Mouse (Mus musculus) embryonic facial prominence, embryonic 11.5 days (tissue): ENCODE data around the gene Grin3b. TPM values are rescaled to one million over a fixed set of nuclear protein-coding genes. Genes with fewer than 3 reads are reported as not detected.
A peak's percentile ranks its signal among the peaks of the same experiment; 100 is the strongest.

Experiments
- ATAC-seq: fragments of 200-750 bp; cut with Nextera tagmentation; replicated peaks from 2 replicates; pipeline ENCODE4 v1.8.0; 2017; ENCODE audit warnings: low read depth; ENCODE audit not compliant: insufficient number of reproducible peaks, low FRiP score, low TSS enrichment
- DNase-seq: peaks from one replicate; pipeline ENCODE4 v3.0.0-alpha.2; 2015; ENCODE audit warnings: low spot score
- H3K27ac ChIP-seq: fragments of 300-500 bp; sonication (generic); replicated peaks from 2 replicates; pipeline ENCODE4 v1.5.1; 2014; ENCODE audit warnings: mild to moderate bottlenecking, low read depth, low read length, control low read depth
- H3K27me3 ChIP-seq: fragments of 300-500 bp; sonication (generic); 2 replicates; pipeline ENCODE4 v1.6.1; 2014; ENCODE audit warnings: mild to moderate bottlenecking, low read length, moderate library complexity, mixed read lengths; ENCODE audit not compliant: control insufficient read depth, insufficient read depth
- H3K36me3 ChIP-seq: fragments of 300-500 bp; sonication (generic); replicated peaks from 2 replicates; pipeline ENCODE4 v1.6.1; 2014; ENCODE audit warnings: low read depth, mild to moderate bottlenecking, low read length, moderate library complexity, mixed read lengths; ENCODE audit not compliant: control insufficient read depth, insufficient read depth
- H3K4me1 ChIP-seq: fragments of 300-500 bp; sonication (generic); 2 replicates; pipeline ENCODE4 v1.6.1; 2014; ENCODE audit warnings: low read length, mixed read lengths; ENCODE audit not compliant: control insufficient read depth, insufficient read depth
- H3K4me2 ChIP-seq: fragments of 300-500 bp; sonication (generic); 2 replicates; pipeline ENCODE4 v1.6.1; 2014; ENCODE audit warnings: low read depth, mild to moderate bottlenecking, control low read depth, low read length, moderate library complexity
- H3K4me3 ChIP-seq: fragments of 300-500 bp; sonication (generic); 2 replicates; pipeline ENCODE4 v1.5.1; 2014; ENCODE audit warnings: low read depth, low read length, control low read depth
- H3K9ac ChIP-seq: fragments of 300-500 bp; sonication (generic); replicated peaks from 2 replicates; pipeline ENCODE4 v1.6.1; 2014; ENCODE audit warnings: mild to moderate bottlenecking, control low read depth, low read length
- H3K9me3 ChIP-seq: fragments of 300-500 bp; sonication (generic); replicated peaks from 2 replicates; pipeline ENCODE4 v1.6.1; 2016; ENCODE audit warnings: mild to moderate bottlenecking, low read length, inconsistent platforms, mixed read lengths; ENCODE audit not compliant: control insufficient read depth
- WGBS: fragments of 180-500 bp; shearing (Covaris S2); extraction: QIAGEN DNeasy Blood & Tissue Kit; methylation state at CpG from one replicate; pipeline ENCODE4 v1.1.7; 2014; 5-methylcytosine and 5-hydroxymethylcytosine counted together
- polyA plus RNA-seq: library from polyadenylated mRNA; unstranded; fragments of >200 nt; fragmentation: Nextera tagmentation; extraction: Ambion mirVana; gene quantifications from 2 replicates; pipeline ENCODE4 v1.2.1, GENCODE M21; 2014

Gene Grin3b
- polyA plus RNA-seq, 1 experiment from 2014 or later = 0.21 TPM

DNA sequence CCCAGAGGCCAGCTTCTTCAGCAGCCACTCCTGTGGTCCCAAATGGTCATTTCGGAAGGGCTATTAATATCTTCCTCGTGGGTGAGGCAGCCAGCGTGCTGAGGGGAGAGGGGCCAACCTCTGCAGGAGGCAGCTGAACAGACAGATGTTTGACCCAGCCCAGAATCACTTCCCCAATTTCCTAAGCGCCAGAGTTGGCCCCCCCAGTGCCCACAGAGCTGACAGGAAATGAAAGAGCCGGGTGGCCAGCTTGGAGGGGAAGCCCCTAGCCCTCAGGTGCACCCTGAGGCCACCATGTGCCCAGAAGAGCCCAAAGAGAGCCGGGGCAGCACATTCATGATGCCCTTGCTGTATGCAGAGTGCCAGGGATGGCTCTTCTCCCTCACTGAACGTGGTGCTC lies 29.8 kb upstream of the Grin3b start:
- Histone ChIP-seq H3K4me1 (peaks cover 5% of the 10 kb centered on the region; the same call in 1 of the 2 replicates), H3K9ac (no peak overlapping the region), H3K27me3 (no peaks in the 10 kb centered on the region), H3K36me3 (no peaks in the 10 kb centered on the region), H3K9me3 (no peaks in the 10 kb centered on the region), H3K4me3 (no peak overlapping the region), H3K27ac (no peak overlapping the region), H3K4me2 (no peak overlapping the region)
- ATAC-seq = no peak
- no peak for DNase-seq
- 64% methylated on average over 7 of the region's 7 CpGs for WGBS

DNA sequence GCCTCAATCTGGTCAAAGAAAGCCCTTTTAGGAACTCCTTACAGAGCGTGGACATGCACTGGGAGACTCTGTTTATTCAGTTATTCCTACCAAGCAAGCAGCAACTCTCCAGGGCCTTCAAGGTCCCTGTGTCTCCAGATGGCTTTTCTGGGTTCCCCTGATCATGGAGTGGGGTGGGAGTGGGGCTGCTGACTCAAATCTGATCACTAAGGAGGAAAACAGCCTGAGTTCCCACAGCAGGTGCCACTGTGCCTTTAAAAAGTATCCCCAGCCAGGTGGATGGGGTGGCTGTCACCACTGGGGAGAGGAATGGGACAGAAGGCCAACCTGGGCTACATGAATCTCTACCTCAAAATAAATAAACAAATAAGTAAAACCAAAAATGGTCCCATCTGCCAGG lies 27.5 kb upstream of the Grin3b start:
- H3K9me3 ChIP-seq = no peaks in the 10 kb centered on the region
- 91% methylated on average over 1 of the region's 1 CpGs for WGBS
- no peaks in the 10 kb centered on the region for H3K36me3 ChIP-seq
- DNase-seq (no peak), ATAC-seq (no peak)
- H3K9ac ChIP-seq = no peak overlapping the region
- H3K4me1 ChIP-seq = peaks cover 14% of the 10 kb centered on the region
- no peak overlapping the region for H3K4me3 ChIP-seq
- no peaks in the 10 kb centered on the region for H3K27me3 ChIP-seq
- H3K27ac ChIP-seq = no peak overlapping the region
- no peak overlapping the region for H3K4me2 ChIP-seq

GRCm38 (mm10) chr10:79943471-79943901 lies 27.0 kb upstream of the Grin3b start:
- H3K36me3 ChIP-seq = no peaks in the 10 kb centered on the region
- H3K9ac ChIP-seq = no peak overlapping the region
- peaks cover 14% of the 10 kb centered on the region for H3K4me1 ChIP-seq
- H3K27me3 ChIP-seq = no peaks in the 10 kb centered on the region
- H3K4me3 ChIP-seq = no peak overlapping the region
- ATAC-seq (no peak), DNase-seq (no peak)
- 77% methylated on average over 9 of the region's 9 CpGs for WGBS
- no peak overlapping the region for H3K4me2 ChIP-seq
- H3K9me3 ChIP-seq = no peaks in the 10 kb centered on the region
- no peak overlapping the region for H3K27ac ChIP-seq

DNA sequence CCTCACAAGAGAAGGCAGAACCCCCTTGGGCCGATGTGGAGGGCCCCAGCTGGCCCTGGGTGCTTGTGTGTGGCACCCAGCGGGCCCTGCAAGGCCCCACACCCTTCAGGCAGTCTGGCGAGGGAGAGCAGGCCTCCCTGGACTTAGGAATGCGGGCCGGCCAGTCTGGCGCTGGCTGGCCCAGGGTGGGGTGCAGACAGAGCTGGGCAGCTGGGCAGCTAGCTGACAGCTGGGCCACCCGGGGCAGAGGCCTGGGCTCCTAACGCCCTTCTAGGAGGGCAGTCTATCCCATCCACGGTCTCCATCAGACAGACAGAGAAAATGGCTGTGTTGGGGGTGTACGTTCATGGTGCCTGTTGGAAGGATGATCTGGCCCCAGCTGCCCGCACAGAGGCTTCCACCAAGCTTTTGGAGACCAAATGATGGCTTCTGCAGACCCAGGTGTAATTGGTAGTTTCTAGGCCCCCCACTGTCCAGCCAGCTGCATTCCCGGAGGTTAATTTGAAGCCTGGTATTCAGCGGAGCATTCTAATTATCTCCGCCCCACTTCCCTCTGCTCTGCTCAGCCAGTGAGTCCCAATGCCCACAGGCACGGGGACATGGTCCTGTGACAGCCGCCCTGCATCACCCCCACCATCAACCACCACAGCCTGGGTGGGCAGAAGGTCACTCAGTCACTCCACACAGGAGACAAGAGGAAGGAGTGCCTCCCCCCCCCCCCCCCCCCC lies 24.8 kb upstream of the Grin3b start:
- H3K9me3 ChIP-seq = no peaks in the 10 kb centered on the region
- H3K4me3 ChIP-seq = 0 out of 2 replicates have a peak overlapping the region, but pooled peaks have one; percentile 5
- H3K9ac ChIP-seq = peak overlapping the region; percentile 40
- peak; percentile 77 for DNase-seq
- 16% methylated on average over 16 of the region's 16 CpGs for WGBS
- H3K4me2 ChIP-seq = no peak overlapping the region; the same call in 1 of the 2 replicates
- H3K4me1 ChIP-seq = peaks cover 14% of the 10 kb centered on the region
- peak; percentile 54; the same call in 1 of the 2 replicates for ATAC-seq
- H3K27ac ChIP-seq = peak overlapping the region; percentile 59
- no peaks in the 10 kb centered on the region for H3K27me3 ChIP-seq
- H3K36me3 ChIP-seq = peaks cover 2% of the 10 kb centered on the region; the same call in 1 of the 2 replicates

GRCm38 (mm10) chr10:79946752-79947322 lies 23.7 kb upstream of the Grin3b start:
- H3K36me3 ChIP-seq = peaks cover 7% of the 10 kb centered on the region
- ATAC-seq (peak; percentile 25; the same call in 1 of the 2 replicates), DNase-seq (peak; percentile 22)
- H3K4me1 ChIP-seq = peaks cover 14% of the 10 kb centered on the region
- H3K4me2 ChIP-seq = peak overlapping the region; percentile 19; the same call in 1 of the 2 replicates
- 14% methylated on average over 7 of the region's 7 CpGs for WGBS
- no peaks in the 10 kb centered on the region for H3K27me3 ChIP-seq
- no peaks in the 10 kb centered on the region for H3K9me3 ChIP-seq
- no peak overlapping the region for H3K4me3 ChIP-seq
- peak overlapping the region; percentile 59 for H3K27ac ChIP-seq
- H3K9ac ChIP-seq = peak overlapping the region; percentile 37

DNA sequence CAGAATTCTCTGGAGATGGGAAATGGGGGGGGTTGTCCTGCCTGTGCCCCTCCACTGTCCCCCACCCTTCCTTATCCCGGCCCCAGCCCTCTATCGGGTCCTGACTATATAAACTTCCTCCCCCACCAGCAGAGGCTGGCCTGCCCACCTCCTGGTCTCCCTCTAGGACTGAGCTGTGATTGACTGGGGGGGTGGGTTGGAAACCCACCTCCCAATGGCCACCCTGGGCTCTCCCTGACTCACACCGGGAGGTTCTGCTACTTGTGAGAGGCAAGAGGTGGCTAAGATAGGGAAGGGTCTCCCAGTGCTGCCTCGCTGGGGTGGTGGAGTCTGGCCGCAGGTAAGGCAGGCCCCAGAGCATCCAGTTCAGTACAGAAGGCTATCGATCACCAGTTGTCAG lies 23.0 kb upstream of the Grin3b start:
- ATAC-seq (no peak), DNase-seq (no peak)
- Histone ChIP-seq H3K4me2 (no peak overlapping the region), H3K27me3 (no peaks in the 10 kb centered on the region), H3K4me1 (peaks cover 14% of the 10 kb centered on the region), H3K9me3 (no peaks in the 10 kb centered on the region), H3K36me3 (peaks cover 7% of the 10 kb centered on the region), H3K4me3 (no peak overlapping the region), H3K27ac (no peak overlapping the region; the same call in 1 of the 2 replicates), H3K9ac (peak overlapping the region; percentile 13; the same call in 1 of the 2 replicates)
- 73% methylated on average over 6 of the region's 6 CpGs for WGBS

DNA sequence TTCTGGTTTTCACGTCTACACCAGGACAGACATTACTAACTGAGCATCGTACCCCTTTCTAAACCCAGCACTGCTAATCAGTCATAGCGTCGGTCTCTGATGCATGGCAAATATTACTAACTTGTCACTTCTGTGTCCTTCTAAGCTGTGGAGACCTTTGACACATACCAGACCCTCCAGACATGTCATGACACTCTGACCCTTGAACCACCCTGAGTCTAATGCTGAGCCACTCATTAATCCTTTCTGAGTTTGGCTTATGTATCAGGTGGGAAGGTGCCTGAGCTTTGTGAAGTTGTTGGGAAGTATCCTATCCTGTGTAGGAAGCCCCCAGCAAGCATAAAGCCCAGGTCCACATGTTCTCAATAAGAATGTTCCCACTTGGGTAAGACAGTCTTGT lies 20.6 kb upstream of the Grin3b start:
- peaks cover 14% of the 10 kb centered on the region for H3K4me1 ChIP-seq
- no peak overlapping the region for H3K27ac ChIP-seq
- DNase-seq (no peak), ATAC-seq (no peak)
- H3K9ac ChIP-seq = no peak overlapping the region
- no peaks in the 10 kb centered on the region for H3K9me3 ChIP-seq
- no peak overlapping the region for H3K4me2 ChIP-seq
- 86% methylated on average over 4 of the region's 4 CpGs for WGBS
- peaks cover 7% of the 10 kb centered on the region for H3K36me3 ChIP-seq
- no peaks in the 10 kb centered on the region for H3K27me3 ChIP-seq
- H3K4me3 ChIP-seq = no peak overlapping the region

GRCm38 (mm10) chr10:79950661-79951060 lies 19.9 kb upstream of the Grin3b start:
- WGBS = 86% methylated on average over 18 of the region's 18 CpGs
- Histone ChIP-seq H3K27ac (no peak overlapping the region), H3K4me3 (no peak overlapping the region), H3K4me1 (peaks cover 10% of the 10 kb centered on the region), H3K36me3 (peaks cover 7% of the 10 kb centered on the region), H3K9me3 (no peaks in the 10 kb centered on the region), H3K4me2 (no peak overlapping the region), H3K27me3 (no peaks in the 10 kb centered on the region), H3K9ac (no peak overlapping the region)
- no peak for ATAC-seq
- no peak for DNase-seq
